Comparison of ENCODE assay signal across 8 mouse cellular contexts in genomic region chr13:100551371-100552008, GRCm38 (mm10). TPM values are rescaled to one million over a fixed set of nuclear protein-coding genes. Genes with fewer than 3 reads are reported as not detected.
DNase-seq lines count a peak whose midpoint lies in the region; ATAC-seq and TF ChIP-seq lines count a peak whose summit lies in the region.

No protein-coding gene starts in this region.

- H3K4me2 ChIP-seq in forebrain, embryonic 15.5 days (replicated peaks), result peak overlapping the region; percentile 98
- peak overlapping the region; percentile 75 for H3K4me2 ChIP-seq in lung, embryonic 16.5 days (ENCODE audit: low read depth, low read length)

- H3K9me3 ChIP-seq in forebrain, embryonic 15.5 days, result no peaks in the 10 kb centered on the region
- H3K9me3 ChIP-seq in lung, embryonic 16.5 days (ENCODE audit: control insufficient read depth, low read length), result no peaks in the 10 kb centered on the region

- H3K27ac ChIP-seq in left cerebral cortex, adult 2 months, result peak overlapping the region; percentile 76
- H3K27ac ChIP-seq in forebrain, embryonic 15.5 days (replicated peaks), result no peak overlapping the region
- peak overlapping the region; percentile 71 for H3K27ac ChIP-seq in lung, embryonic 16.5 days (ENCODE audit: low read length)

- peaks cover 22% of the 10 kb centered on the region for H3K4me1 ChIP-seq in forebrain, embryonic 15.5 days
- no peaks in the 10 kb centered on the region; the same call in 1 of the 2 replicates for H3K4me1 ChIP-seq in lung, embryonic 16.5 days (replicated peaks; ENCODE audit: control insufficient read depth, insufficient read depth, low read length)

- peak overlapping the region; percentile 36 for H3K9ac ChIP-seq in forebrain, embryonic 15.5 days (replicated peaks)
- peak overlapping the region; percentile 80 for H3K9ac ChIP-seq in lung, embryonic 16.5 days (ENCODE audit: low read length)

- peak in 1 of 2 experiments; percentile 12 for DNase-seq in left cerebral cortex, adult 2 months (ENCODE audit: extremely low spot score in 1 of 2, low spot score in 2 of 2)
- DNase-seq in left cerebral cortex, postnatal 14 days (ENCODE audit: low spot score in 2 of 2), result no peak
- peak; percentile 39 for DNase-seq in cerebellum, adult 11 months
- peak; percentile 27 to 36 for DNase-seq in kidney, adult 8-10 months
- peak; percentile 3 to 4 for DNase-seq in right cerebral cortex, adult 2 months (ENCODE audit: low spot score in 2 of 2)
- DNase-seq in spleen, adult 12 weeks (ENCODE audit: low spot score), result no peak

- no peak for TF ChIP-seq CTCF in left cerebral cortex, adult 2 months (IDR thresholded peaks at IDR 0.05)

- intact Hi-C loops in left cerebral cortex, adult 2 months (cut with DNase I), result no loop called here
- intact Hi-C loops in left cerebral cortex, postnatal 14 days (cut with DNase I), result no loop called here

- H3K27me3 ChIP-seq in forebrain, embryonic 15.5 days, result peaks cover 42% of the 10 kb centered on the region
- H3K27me3 ChIP-seq in lung, embryonic 16.5 days (ENCODE audit: control insufficient read depth, insufficient read depth, low read depth, low read length), result peaks cover 20% of the 10 kb centered on the region

- H3K36me3 ChIP-seq in forebrain, embryonic 15.5 days, result no peaks in the 10 kb centered on the region
- H3K36me3 ChIP-seq in lung, embryonic 16.5 days (ENCODE audit: control insufficient read depth, insufficient read depth, low read length), result no peaks in the 10 kb centered on the region

- 0% methylated on average over 41 of the region's 41 CpGs for WGBS in forebrain, embryonic 15.5 days
- WGBS in lung, embryonic 16.5 days, result under 1% methylated on average over 41 of the region's 41 CpGs

- peak overlapping the region; percentile 78 for H3K4me3 ChIP-seq in left cerebral cortex, adult 2 months
- peak overlapping the region; percentile 57 for H3K4me3 ChIP-seq in forebrain, embryonic 15.5 days
- H3K4me3 ChIP-seq in lung, embryonic 16.5 days (ENCODE audit: low read length), result peak overlapping the region; percentile 74

- peak; percentile 51; the same call in 1 of the 2 replicates for ATAC-seq in forebrain, embryonic 15.5 days (replicated peaks)
- peak; percentile 32 for ATAC-seq in lung, embryonic 16.5 days (ENCODE audit: low read depth)

RNA-seq across cellular contexts. Expression of gene Ocln, which starts 1.0 kb away (rescaled TPM):
- total RNA-seq in left cerebral cortex, adult 2 months (2021), result 1 to 10 TPM; 7.1 to 8.0 TPM
- total RNA-seq in left cerebral cortex, postnatal 14 days (2021), result 10 to 100 TPM; 10.1 to 10.8 TPM
- 6.0 and 7.7 TPM in 2 replicates for polyA plus RNA-seq in forebrain, embryonic 15.5 days (2015; fragmentation: Nextera tagmentation; extraction: Ambion mirVana)
- 38.5 and 38.8 TPM in 2 replicates for polyA plus RNA-seq in lung, embryonic 16.5 days (2015; fragmentation: Nextera tagmentation; extraction: Ambion mirVana)

RNA-seq across cellular contexts. Expression of gene Gtf2h2, which starts 59.1 kb away (rescaled TPM):
- 10 to 100 TPM; 42.4 to 47.5 TPM for total RNA-seq in left cerebral cortex, adult 2 months (2021)
- total RNA-seq in left cerebral cortex, postnatal 14 days (2021), result 10 to 100 TPM; 36.4 to 40.1 TPM
- polyA plus RNA-seq in forebrain, embryonic 15.5 days (2015; fragmentation: Nextera tagmentation; extraction: Ambion mirVana), result 69.6 and 70.8 TPM in 2 replicates
- polyA plus RNA-seq in lung, embryonic 16.5 days (2015; fragmentation: Nextera tagmentation; extraction: Ambion mirVana), result 68.5 and 73.5 TPM in 2 replicates

Comparison
In these comparisons a context has a peak if more than half of its experiments do, and no peak if none do; other contexts are left out.
1. DNase-seq: peak in cerebellum, adult 11 months (single experiment), kidney, adult 8-10 months (2 of 2) and right cerebral cortex, adult 2 months (2 of 2); none in left cerebral cortex, postnatal 14 days (0 of 2) and spleen, adult 12 weeks (single experiment).
2. Peak in every context shown above with its lines, with median percentiles within 50 percentile points of each other: H3K4me3 ChIP-seq.